Mouse (Mus musculus) embryonic fibroblast, embryonic 13.5 days (primary cell): ENCODE measurements around the gene Zfp810.
A peak's percentile ranks its signal among the peaks of the same experiment; 100 is the strongest.

Experiments
- CTCF ChIP-seq: IDR thresholded peaks from 2 replicates; pipeline ENCODE4 v1.5.1; 2011; ENCODE audit warnings: mild to moderate bottlenecking, control low read depth, low read length, moderate library complexity, borderline replicate concordance; ENCODE audit not compliant: insufficient read depth
- POLR2A ChIP-seq: IDR thresholded peaks from 2 replicates; pipeline ENCODE4 v1.6.1; 2011; ENCODE audit warnings: low read depth, mild to moderate bottlenecking, control low read depth, low read length, moderate library complexity

GRCm38 (mm10) chr9:22327475-22328387 lies 20.3 kb upstream of the Zfp810 start:
- peak; percentile 95 for TF ChIP-seq CTCF
- TF ChIP-seq POLR2A: peak; percentile 41; the same call in 1 of the 2 replicates
